In genomic region chr17:16395193-16395612, GRCm38 (mm10) we compare ENCODE assay signal across 21 mouse cellular contexts.
A peak's percentile ranks its signal among the peaks of the same experiment; 100 is the strongest.
DNase-seq lines count a peak whose midpoint lies in the region; ATAC-seq and TF ChIP-seq lines count a peak whose summit lies in the region.
"Had no signal": no experiment of that assay in that cellular context is flagged by ENCODE, and none has a peak within 500 bp of the region (broad histone marks: within the 10 kb centered on the region; RNA-seq: fewer than 3 reads in every experiment).

No protein-coding gene starts in this region.

- H3K36me3 ChIP-seq in hindbrain, embryonic 10.5 days: no peaks in the 10 kb centered on the region
- H3K36me3 ChIP-seq in hindbrain, embryonic 16.5 days (ENCODE audit: control insufficient read depth, insufficient read depth, low read length): no peaks in the 10 kb centered on the region
- no peaks in the 10 kb centered on the region for H3K36me3 ChIP-seq in midbrain, embryonic 15.5 days (replicated peaks)
- H3K36me3 ChIP-seq in liver, embryonic 11.5 days (ENCODE audit: control insufficient read depth, insufficient read depth, low read length): no peaks in the 10 kb centered on the region
- H3K36me3 ChIP-seq: intestine, embryonic 15.5 days; limb, embryonic 10.5 days had no signal

- H3K27ac ChIP-seq in hindbrain, embryonic 10.5 days: no peak overlapping the region
- H3K27ac ChIP-seq in hindbrain, embryonic 16.5 days (ENCODE audit: low read depth, low read length): no peak overlapping the region
- H3K27ac ChIP-seq in midbrain, embryonic 15.5 days: no peak overlapping the region
- no peak overlapping the region for H3K27ac ChIP-seq in liver, embryonic 11.5 days (ENCODE audit: low read depth, low read length)
- H3K27ac ChIP-seq: heart, adult 2 months; intestine, embryonic 15.5 days; left cerebral cortex, adult 2 months; limb, embryonic 10.5 days had no signal

- intact Hi-C loops in gastrocnemius, postnatal 36 days (cut with DNase I): no loop called here

- H3K4me2 ChIP-seq in hindbrain, embryonic 16.5 days (ENCODE audit: low read length): no peak overlapping the region
- H3K4me2 ChIP-seq in midbrain, embryonic 15.5 days: no peak overlapping the region
- no peak overlapping the region for H3K4me2 ChIP-seq in liver, embryonic 11.5 days
- H3K4me2 ChIP-seq: intestine, embryonic 15.5 days had no signal

- no peaks in the 10 kb centered on the region for H3K27me3 ChIP-seq in hindbrain, embryonic 10.5 days (ENCODE audit: insufficient read depth, poor library complexity, severe bottlenecking)
- no peaks in the 10 kb centered on the region for H3K27me3 ChIP-seq in hindbrain, embryonic 16.5 days (replicated peaks; ENCODE audit: control insufficient read depth, insufficient read depth, low read length)
- H3K27me3 ChIP-seq in midbrain, embryonic 15.5 days (replicated peaks): no peaks in the 10 kb centered on the region
- H3K27me3 ChIP-seq in liver, embryonic 11.5 days (replicated peaks; ENCODE audit: control insufficient read depth, insufficient read depth, low read length): no peaks in the 10 kb centered on the region
- H3K27me3 ChIP-seq: intestine, embryonic 15.5 days had no signal

- H3K4me1 ChIP-seq in hindbrain, embryonic 10.5 days (replicated peaks): no peaks in the 10 kb centered on the region
- H3K4me1 ChIP-seq in hindbrain, embryonic 16.5 days (ENCODE audit: control insufficient read depth, insufficient read depth, low read depth, low read length): no peaks in the 10 kb centered on the region
- H3K4me1 ChIP-seq in midbrain, embryonic 15.5 days: no peaks in the 10 kb centered on the region
- H3K4me1 ChIP-seq in liver, embryonic 11.5 days (replicated peaks; ENCODE audit: control insufficient read depth, insufficient read depth, low read length): no peaks in the 10 kb centered on the region
- H3K4me1 ChIP-seq: intestine, embryonic 15.5 days; limb, embryonic 10.5 days had no signal

- no peaks in the 10 kb centered on the region for H3K9me3 ChIP-seq in hindbrain, embryonic 10.5 days
- no peaks in the 10 kb centered on the region for H3K9me3 ChIP-seq in hindbrain, embryonic 16.5 days (ENCODE audit: control insufficient read depth, low read length)
- H3K9me3 ChIP-seq in midbrain, embryonic 15.5 days: no peaks in the 10 kb centered on the region
- no peaks in the 10 kb centered on the region for H3K9me3 ChIP-seq in liver, embryonic 11.5 days (ENCODE audit: control insufficient read depth, low read length)
- H3K9me3 ChIP-seq: intestine, embryonic 15.5 days; limb, embryonic 10.5 days had no signal

- H3K4me3 ChIP-seq in hindbrain, embryonic 10.5 days: no peak overlapping the region
- no peak overlapping the region for H3K4me3 ChIP-seq in hindbrain, embryonic 16.5 days (ENCODE audit: low read length)
- H3K4me3 ChIP-seq in midbrain, embryonic 15.5 days: no peak overlapping the region
- no peak overlapping the region for H3K4me3 ChIP-seq in liver, embryonic 11.5 days (ENCODE audit: low read depth, low read length)
- H3K4me3 ChIP-seq: heart, adult 2 months; intestine, embryonic 15.5 days; left cerebral cortex, adult 2 months; limb, embryonic 10.5 days had no signal

- no peak for ATAC-seq in hindbrain, embryonic 16.5 days
- peak; percentile 60 for ATAC-seq in midbrain, embryonic 15.5 days (replicated peaks)
- no peak for ATAC-seq in liver, embryonic 11.5 days (replicated peaks; ENCODE audit: low FRiP score)
- ATAC-seq: intestine, embryonic 15.5 days had no signal

- TF ChIP-seq POLR2A in brain, embryonic 14.5 days (IDR thresholded peaks at IDR 0.05; ENCODE audit: borderline replicate concordance, extremely low read depth, insufficient read depth, insufficient read length, poor library complexity, severe bottlenecking): no peak

- DNase-seq in hindbrain, embryonic 10.5 days (ENCODE audit: low spot score): peak; percentile 5
- DNase-seq in brain, embryonic 14.5 days (ENCODE audit: low read depth): peak; percentile 64
- DNase-seq in embryo, embryonic 11 days: peak; percentile 16
- no peak for DNase-seq in thymus, postnatal 36 days
- no peak for DNase-seq in liver, embryonic 11.5 days (ENCODE audit: low spot score)
- no peak for DNase-seq in gastrocnemius, postnatal 36 days
- DNase-seq: adrenal gland, adult 8-10 months; cerebellum, adult 9-11 months; gastrocnemius, postnatal 10 days; heart, adult 2 months; heart, postnatal 36 days; kidney, postnatal 36 days; lung, adult 18-20 months; lung, postnatal 14 days; right cerebral cortex, postnatal 14 days; thymus, adult 2 months had no signal

- H3K9ac ChIP-seq in hindbrain, embryonic 16.5 days (ENCODE audit: low read depth, low read length): no peak overlapping the region
- H3K9ac ChIP-seq in midbrain, embryonic 15.5 days: no peak overlapping the region
- no peak overlapping the region for H3K9ac ChIP-seq in liver, embryonic 11.5 days (ENCODE audit: low read depth, low read length)
- H3K9ac ChIP-seq: intestine, embryonic 15.5 days had no signal

- no peak for TF ChIP-seq CTCF in brain, embryonic 14.5 days (IDR thresholded peaks at IDR 0.05; ENCODE audit: borderline replicate concordance, extremely low read depth, insufficient read depth, insufficient read length)

Comparison
In these comparisons a context has a peak if more than half of its experiments do, and no peak if none do; other contexts are left out.
1. DNase-seq: peak in hindbrain, embryonic 10.5 days (single experiment), brain, embryonic 14.5 days (single experiment) and embryo, embryonic 11 days (single experiment); none in thymus, postnatal 36 days (0 of 2), liver, embryonic 11.5 days (single experiment) and gastrocnemius, postnatal 36 days (0 of 2).